Mouse (Mus musculus) myocyte (in vitro differentiated cells): Measurements from ENCODE around the gene Trim62.

Experiments
- MAX ChIP-seq: IDR thresholded peaks from one replicate; pipeline ENCODE4 v1.6.1; 2011; ENCODE audit warnings: low read depth, mild to moderate bottlenecking, control low read depth
- MYOG ChIP-seq, 3 experiments: IDR thresholded peaks; one replicate each; pipeline ENCODE4 v1.6.1; 2011; ENCODE audit warnings: control low read depth in 2 of 3, low read depth in 2 of 3, mild to moderate bottlenecking in 2 of 3; ENCODE audit not compliant: insufficient read length in 2 of 3, control insufficient read depth in 1 of 3, insufficient read depth in 1 of 3
- POLR2A ChIP-seq: IDR thresholded peaks from one replicate; pipeline ENCODE4 v1.6.1; 2011; ENCODE audit warnings: low read depth, mild to moderate bottlenecking, control low read depth, moderate library complexity; ENCODE audit not compliant: insufficient read length
- POLR2AphosphoS2 ChIP-seq: IDR thresholded peaks from one replicate; pipeline ENCODE4 v1.6.1; 2011; ENCODE audit warnings: low read depth, control low read depth; ENCODE audit not compliant: insufficient read length

DNA sequence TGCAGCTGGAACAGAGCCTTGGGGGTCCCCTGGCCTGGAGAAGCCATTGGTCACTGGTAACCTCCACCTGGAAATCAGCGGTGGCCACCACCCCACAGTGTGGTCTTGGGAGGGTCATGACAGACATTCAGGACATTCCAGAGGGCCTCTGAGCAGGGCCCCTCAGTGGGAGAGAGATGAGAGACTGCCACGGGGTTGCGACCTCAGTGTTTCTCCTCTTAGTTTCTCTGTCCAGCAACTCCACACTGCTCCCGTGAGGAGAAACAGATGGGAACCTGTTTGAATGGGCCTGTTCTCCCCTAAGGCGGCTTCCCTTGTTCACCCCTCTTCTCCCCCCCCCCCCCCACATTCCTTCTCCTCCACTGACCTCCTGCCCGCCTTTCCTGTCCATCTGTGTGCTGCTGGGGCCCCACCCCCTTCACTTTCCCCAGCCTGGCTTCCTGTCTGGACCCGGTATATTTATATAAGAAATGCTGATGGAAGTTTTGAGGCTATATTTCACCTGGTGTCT, 14.6 kb downstream of the Trim62 start:
- no peak for TF ChIP-seq MAX
- no peak for TF ChIP-seq MYOG (IDR thresholded peaks at IDR 0.05; ENCODE audit: control insufficient read depth in 1 of 3, insufficient read depth in 1 of 3, insufficient read length in 2 of 3, low read depth in 2 of 3)
- no peak for TF ChIP-seq POLR2A
- no peak for TF ChIP-seq POLR2AphosphoS2
